16 mouse cellular contexts compared by ENCODE assay signal in the genomic region with DNA sequence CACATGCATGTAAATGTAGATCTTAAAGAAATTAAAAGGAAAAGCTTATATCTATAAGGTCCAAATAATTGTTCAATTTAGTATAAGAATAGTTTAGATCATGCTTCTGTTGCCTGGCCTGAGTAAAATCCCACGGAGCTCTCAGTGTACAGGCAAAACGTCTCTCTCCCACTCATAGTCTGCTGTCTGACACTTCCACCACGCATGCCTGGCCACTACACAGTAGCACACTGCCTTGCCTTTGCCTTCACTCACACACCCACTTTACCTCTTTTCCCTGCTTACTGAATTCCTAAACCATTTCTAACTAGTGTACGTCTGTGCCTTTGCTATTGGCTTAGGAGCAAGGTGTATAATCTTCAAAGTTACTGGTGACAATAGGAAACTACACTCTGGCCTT.
"Had no signal": no experiment of that assay in that cellular context is flagged by ENCODE, and none has a peak within 500 bp of the region (broad histone marks: within the 10 kb centered on the region; RNA-seq: fewer than 3 reads in every experiment).

No protein-coding gene starts in this region.

- H3K27ac ChIP-seq: midbrain, embryonic 10.5 days; midbrain, embryonic 12.5 days; neural tube, embryonic 13.5 days; neural tube, embryonic 15.5 days had no signal

- H3K4me3 ChIP-seq: midbrain, embryonic 10.5 days; midbrain, embryonic 12.5 days; myocyte; neural tube, embryonic 13.5 days; neural tube, embryonic 15.5 days had no signal

- DNase-seq: lung, adult 18-20 months; lung, embryonic 14.5 days; lung, postnatal 10 days; lung, postnatal 4 days; midbrain, embryonic 14.5 days; retina, postnatal 1 day; right cerebral cortex, postnatal 14 days; spleen, adult 18-20 months; thymus, adult 2 months; thymus, postnatal 25 days; thymus, postnatal 4 days had no signal
